Mouse (Mus musculus): ENCODE results near the gene Kmt2d. TPM values are rescaled to one million over a fixed set of nuclear protein-coding genes. Genes with fewer than 3 reads are reported as not detected.
A peak's percentile ranks its signal among the peaks of the same experiment; 100 is the strongest.

Kmt2d gene
- polyA plus RNA-seq, 1 experiment from 2014 or later: 13.3 TPM

GRCm38 (mm10) chr15:98809390-98809789, 61.6 kb downstream of the Kmt2d start, which contains the start of gene Ddn:
TSS of gene Ddn (minus strand) at chr15:98809490.
- peak within 1 kb of the TSS; percentile 4; the same call in 1 of the 2 replicates for H3K9ac ChIP-seq (ENCODE audit: low read length)

GRCm38 (mm10) chr15:98808651-98809134, 62.3 kb downstream of the Kmt2d start:
- Histone ChIP-seq H3K9ac (ENCODE audit: low read length) (peak overlapping the region; percentile 4; the same call in 1 of the 2 replicates), H3K27ac (ENCODE audit: low read depth, low read length) (no peak overlapping the region), H3K27me3 (ENCODE audit: control insufficient read depth, insufficient read depth, low read length) (peaks cover 64% of the 10 kb centered on the region), H3K4me1 (ENCODE audit: control insufficient read depth, insufficient read depth, low read length) (peaks cover 19% of the 10 kb centered on the region), H3K4me3 (ENCODE audit: low read depth, low read length) (no peak overlapping the region), H3K36me3 (ENCODE audit: control insufficient read depth, insufficient read depth, low read length) (peaks cover 4% of the 10 kb centered on the region), H3K4me2 (no peak overlapping the region), H3K9me3 (ENCODE audit: control insufficient read depth, low read length) (no peaks in the 10 kb centered on the region)
- 11% methylated on average over 6 of the region's 6 CpGs for WGBS
- ATAC-seq (ENCODE audit: low FRiP score) (no peak), DNase-seq (ENCODE audit: low spot score, missing footprints) (no peak)

More at GRCm38 (mm10) chr15:98809390-98809789, 61.6 kb downstream of the Kmt2d start, which contains the start of gene Ddn:
- Histone ChIP-seq H3K4me1 (ENCODE audit: control insufficient read depth, insufficient read depth, low read length) (peaks cover 19% of the 10 kb centered on the region), H3K4me2 (no peak within 1 kb of the TSS), H3K27ac (ENCODE audit: low read depth, low read length) (no peak within 1 kb of the TSS), H3K4me3 (ENCODE audit: low read depth, low read length) (no peak within 1 kb of the TSS), H3K9me3 (ENCODE audit: control insufficient read depth, low read length) (no peaks in the 10 kb centered on the region), H3K27me3 (ENCODE audit: control insufficient read depth, insufficient read depth, low read length) (peaks cover 57% of the 10 kb centered on the region), H3K36me3 (ENCODE audit: control insufficient read depth, insufficient read depth, low read length) (peaks cover 4% of the 10 kb centered on the region)
- DNase-seq (ENCODE audit: low spot score, missing footprints): no peak
- ATAC-seq (ENCODE audit: low FRiP score): no peak
- WGBS: 62% methylated on average over 3 of the region's 3 CpGs

GRCm38 (mm10) chr15:98807895-98808650, 62.9 kb downstream of the Kmt2d start:
- no peaks in the 10 kb centered on the region for H3K9me3 ChIP-seq (ENCODE audit: control insufficient read depth, low read length)
- 1% methylated on average over 34 of the region's 34 CpGs for WGBS
- ATAC-seq (ENCODE audit: low FRiP score) (no peak), DNase-seq (ENCODE audit: low spot score, missing footprints) (peak; percentile 92)
- peaks cover 19% of the 10 kb centered on the region for H3K4me1 ChIP-seq (ENCODE audit: control insufficient read depth, insufficient read depth, low read length)
- peaks cover under 1% of the 10 kb centered on the region; the same call in 1 of the 2 replicates for H3K36me3 ChIP-seq (ENCODE audit: control insufficient read depth, insufficient read depth, low read length)
- peak overlapping the region; percentile 30 for H3K4me3 ChIP-seq (ENCODE audit: low read depth, low read length)
- peaks cover 70% of the 10 kb centered on the region for H3K27me3 ChIP-seq (ENCODE audit: control insufficient read depth, insufficient read depth, low read length)
- peak overlapping the region; percentile 44 for H3K4me2 ChIP-seq
- peak overlapping the region; percentile 10; the same call in 1 of the 2 replicates for H3K9ac ChIP-seq (ENCODE audit: low read length)
- no peak overlapping the region for H3K27ac ChIP-seq (ENCODE audit: low read depth, low read length)

- Histone ChIP-seq H3K27ac (ENCODE audit: low read depth, low read length) (no peak overlapping the region), H3K9ac (ENCODE audit: low read length) (peak overlapping the region; percentile 22), H3K4me3 (ENCODE audit: low read depth, low read length) (peak overlapping the region; percentile 30), H3K9me3 (ENCODE audit: control insufficient read depth, low read length) (no peaks in the 10 kb centered on the region), H3K4me2 (peak overlapping the region; percentile 44), H3K27me3 (ENCODE audit: control insufficient read depth, insufficient read depth, low read length) (peaks cover 80% of the 10 kb centered on the region), H3K4me1 (ENCODE audit: control insufficient read depth, insufficient read depth, low read length) (peaks cover 19% of the 10 kb centered on the region), H3K36me3 (ENCODE audit: control insufficient read depth, insufficient read depth, low read length) (no peaks in the 10 kb centered on the region)
- ATAC-seq (ENCODE audit: low FRiP score): no peak
- DNase-seq (ENCODE audit: low spot score, missing footprints): peak; percentile 92
- 1% methylated on average over 53 of the region's 58 CpGs for WGBS
Measured at GRCm38 (mm10) chr15:98806809-98807770, 63.9 kb downstream of the Kmt2d start.

- peak overlapping the region; percentile 55 for H3K4me2 ChIP-seq
- H3K27me3 ChIP-seq (ENCODE audit: control insufficient read depth, insufficient read depth, low read length): peaks cover 88% of the 10 kb centered on the region
- peak overlapping the region; percentile 30 for H3K4me3 ChIP-seq (ENCODE audit: low read depth, low read length)
- H3K36me3 ChIP-seq (ENCODE audit: control insufficient read depth, insufficient read depth, low read length): no peaks in the 10 kb centered on the region
- peak overlapping the region; percentile 22 for H3K9ac ChIP-seq (ENCODE audit: low read length)
- H3K27ac ChIP-seq (ENCODE audit: low read depth, low read length): no peak overlapping the region
- H3K9me3 ChIP-seq (ENCODE audit: control insufficient read depth, low read length): no peaks in the 10 kb centered on the region
- WGBS: 3% methylated on average over 30 of the region's 30 CpGs
- ATAC-seq (ENCODE audit: low FRiP score) (peak; percentile 19; the same call in 1 of the 2 replicates), DNase-seq (ENCODE audit: low spot score, missing footprints) (peak; percentile 95)
- peaks cover 19% of the 10 kb centered on the region for H3K4me1 ChIP-seq (ENCODE audit: control insufficient read depth, insufficient read depth, low read length)
Measured at GRCm38 (mm10) chr15:98806071-98806808, 64.8 kb downstream of the Kmt2d start.

GRCm38 (mm10) chr15:98805324-98806040, 65.5 kb downstream of the Kmt2d start:
- H3K4me1 ChIP-seq (ENCODE audit: control insufficient read depth, insufficient read depth, low read length): peaks cover 19% of the 10 kb centered on the region
- H3K4me2 ChIP-seq: peak overlapping the region; percentile 55
- H3K9ac ChIP-seq (ENCODE audit: low read length): peak overlapping the region; percentile 55
- no peaks in the 10 kb centered on the region for H3K9me3 ChIP-seq (ENCODE audit: control insufficient read depth, low read length)
- under 1% methylated on average over 64 of the region's 64 CpGs for WGBS
- DNase-seq (ENCODE audit: low spot score, missing footprints) (peak; percentile 97), ATAC-seq (ENCODE audit: low FRiP score) (peak; percentile 66)
- no peak overlapping the region for H3K27ac ChIP-seq (ENCODE audit: low read depth, low read length)
- H3K4me3 ChIP-seq (ENCODE audit: low read depth, low read length): peak overlapping the region; percentile 30
- H3K27me3 ChIP-seq (ENCODE audit: control insufficient read depth, insufficient read depth, low read length): peaks cover 96% of the 10 kb centered on the region
- no peaks in the 10 kb centered on the region for H3K36me3 ChIP-seq (ENCODE audit: control insufficient read depth, insufficient read depth, low read length)

GRCm38 (mm10) chr15:98804054-98804453, 67.0 kb downstream of the Kmt2d start:
- Histone ChIP-seq H3K9me3 (ENCODE audit: control insufficient read depth, low read length) (no peaks in the 10 kb centered on the region), H3K27ac (ENCODE audit: low read depth, low read length) (no peak overlapping the region), H3K4me1 (ENCODE audit: control insufficient read depth, insufficient read depth, low read length) (peaks cover 22% of the 10 kb centered on the region), H3K9ac (ENCODE audit: low read length) (no peak overlapping the region), H3K27me3 (ENCODE audit: control insufficient read depth, insufficient read depth, low read length) (peaks cover 99% of the 10 kb centered on the region), H3K4me3 (ENCODE audit: low read depth, low read length) (no peak overlapping the region), H3K4me2 (no peak overlapping the region), H3K36me3 (ENCODE audit: control insufficient read depth, insufficient read depth, low read length) (no peaks in the 10 kb centered on the region)
- peak; percentile 100 for DNase-seq (ENCODE audit: low spot score, missing footprints)
- WGBS: 1% methylated on average over 32 of the region's 32 CpGs
- peak; percentile 23; the same call in 1 of the 2 replicates for ATAC-seq (ENCODE audit: low FRiP score)

- Histone ChIP-seq H3K36me3 (ENCODE audit: control insufficient read depth, insufficient read depth, low read length) (no peaks in the 10 kb centered on the region), H3K27ac (ENCODE audit: low read depth, low read length) (no peak overlapping the region), H3K27me3 (ENCODE audit: control insufficient read depth, insufficient read depth, low read length) (peaks cover 95% of the 10 kb centered on the region), H3K4me2 (no peak overlapping the region), H3K4me1 (ENCODE audit: control insufficient read depth, insufficient read depth, low read length) (peaks cover 26% of the 10 kb centered on the region), H3K9ac (ENCODE audit: low read length) (no peak overlapping the region), H3K4me3 (ENCODE audit: low read depth, low read length) (no peak overlapping the region), H3K9me3 (ENCODE audit: control insufficient read depth, low read length) (no peaks in the 10 kb centered on the region)
- no peak for ATAC-seq (ENCODE audit: low FRiP score)
- 7% methylated on average over 8 of the region's 8 CpGs for WGBS
- no peak for DNase-seq (ENCODE audit: low spot score, missing footprints)
Measured at GRCm38 (mm10) chr15:98802926-98803325, 68.1 kb downstream of the Kmt2d start.
